Mouse (Mus musculus) bone marrow, adult 2 months (tissue): ENCODE data around the gene Slc52a3. TPM values are rescaled to one million over a fixed set of nuclear protein-coding genes. Genes with fewer than 3 reads are reported as not detected.
"Not testable (repeated sequence)": the region's sequence is repeated elsewhere in the genome, so short reads cannot be mapped to it uniquely, and the experiment has no call there.

Experiments
- H3K27ac ChIP-seq: fragments of 200-500 bp; 2 replicates; pipeline ENCODE4 v1.5.1; 2012; ENCODE audit warnings: low read depth, mild to moderate bottlenecking, control low read depth, inconsistent platforms, low read length; ENCODE audit not compliant: control insufficient read depth, poor library complexity, insufficient read depth
- H3K4me1 ChIP-seq: fragments of 200-500 bp; 2 replicates; pipeline ENCODE4 v1.6.1; 2011; ENCODE audit warnings: low read length; ENCODE audit not compliant: control insufficient read depth, insufficient read depth
- H3K4me3 ChIP-seq: fragments of 200-500 bp; replicated peaks from 2 replicates; pipeline ENCODE3; 2011; ENCODE audit warnings: mild to moderate bottlenecking, low read depth, low read length, control low read depth; ENCODE audit not compliant: control insufficient read depth
- CTCF ChIP-seq: fragments of 200-500 bp; IDR thresholded peaks from 2 replicates; pipeline ENCODE4 v1.5.1; 2011; ENCODE audit warnings: low read length, control low read depth; ENCODE audit not compliant: control insufficient read depth, insufficient read depth
- POLR2A ChIP-seq: fragments of 200-500 bp; IDR thresholded peaks from 2 replicates; pipeline ENCODE4 v1.6.1; 2011; ENCODE audit warnings: low read depth, mild to moderate bottlenecking, control low read depth, low read length, borderline replicate concordance; ENCODE audit not compliant: control insufficient read depth
- WGBS: fragments of 180-500 bp; shearing (Covaris S2); methylation state at CpG from one replicate; pipeline ENCODE4 v1.1.7; 2018; 5-methylcytosine and 5-hydroxymethylcytosine counted together
- polyA plus RNA-seq: library from polyadenylated mRNA; stranded (reverse); fragments of >200 nt; gene quantifications from 2 replicates; pipeline ENCODE4 v1.2.4, GENCODE M21; 2011; ENCODE audit warnings: low replicate concordance; ENCODE audit not compliant: missing spikeins, insufficient read depth, insufficient read length

The Slc52a3 gene
- polyA plus RNA-seq, 1 experiment: 2.6 TPM

GRCm38 (mm10) chr2:151988978-151989377, 7.3 kb upstream of the Slc52a3 start:
- no peak for TF ChIP-seq POLR2A
- no peak for TF ChIP-seq CTCF
- Histone ChIP-seq H3K4me3 (no peak overlapping the region), H3K27ac (no peak overlapping the region), H3K4me1 (no peaks in the 10 kb centered on the region; the same call in 1 of the 2 replicates)
- WGBS: 61% methylated on average over 2 of the region's 2 CpGs

GRCm38 (mm10) chr2:151990985-151991394, 5.3 kb upstream of the Slc52a3 start:
- no peak for TF ChIP-seq POLR2A
- 69% methylated on average over 1 of the region's 1 CpGs for WGBS
- Histone ChIP-seq H3K4me1 (no peaks in the 10 kb centered on the region; the same call in 1 of the 2 replicates), H3K27ac (no peak overlapping the region), H3K4me3 (no peak overlapping the region)

GRCm38 (mm10) chr2:151991446-151991845, 4.9 kb upstream of the Slc52a3 start:
- WGBS: 70% methylated on average over 5 of the region's 5 CpGs
- Histone ChIP-seq H3K4me3 (no peak overlapping the region), H3K27ac (no peak overlapping the region), H3K4me1 (no peaks in the 10 kb centered on the region; the same call in 1 of the 2 replicates)
- no peak for TF ChIP-seq POLR2A
- no peak for TF ChIP-seq CTCF

DNA sequence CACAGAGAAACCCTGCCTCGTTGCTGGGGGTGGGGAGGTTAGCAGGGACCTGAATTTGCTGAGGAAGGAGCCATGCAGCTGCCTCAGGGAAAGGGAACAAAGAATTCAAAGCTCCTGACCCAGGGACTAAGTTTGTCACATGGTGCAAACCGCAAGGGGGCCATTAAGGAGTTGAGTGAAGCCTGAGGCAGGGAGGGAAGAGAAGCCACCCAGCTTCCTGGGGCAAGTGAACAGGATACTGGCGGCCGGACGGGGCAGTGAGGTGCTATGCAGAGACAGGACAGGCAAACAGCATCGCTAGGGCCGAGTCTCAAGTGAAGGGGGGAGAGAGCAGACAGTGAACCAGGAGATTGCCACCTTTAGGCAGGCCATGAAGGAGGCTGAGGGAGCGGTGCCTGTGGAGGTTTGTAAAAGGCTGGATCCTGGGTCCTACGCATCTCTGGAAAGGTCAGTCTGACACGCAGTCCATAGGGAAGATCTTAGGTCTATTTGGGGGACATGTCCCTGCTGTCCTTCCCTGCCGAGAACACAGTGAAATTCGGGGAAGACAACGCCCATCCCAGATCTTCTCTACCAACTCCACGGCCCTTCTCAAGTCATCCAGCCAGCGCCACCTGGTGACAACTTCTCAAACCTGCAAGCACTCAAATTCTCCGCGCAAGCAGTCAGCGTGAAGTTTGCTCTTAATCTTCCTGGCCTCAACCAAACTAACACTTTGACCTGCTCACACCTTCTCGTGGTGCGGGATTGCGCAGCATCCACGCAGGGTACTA, 1.8 kb upstream of the Slc52a3 start:
- TF ChIP-seq POLR2A (no peak), CTCF (peak; percentile 89)
- H3K4me1 ChIP-seq: no peaks in the 10 kb centered on the region; the same call in 1 of the 2 replicates
- 3% methylated on average over 22 of the region's 22 CpGs for WGBS
- no peak overlapping the region for H3K27ac ChIP-seq
- peak overlapping the region; percentile 22 for H3K4me3 ChIP-seq

DNA sequence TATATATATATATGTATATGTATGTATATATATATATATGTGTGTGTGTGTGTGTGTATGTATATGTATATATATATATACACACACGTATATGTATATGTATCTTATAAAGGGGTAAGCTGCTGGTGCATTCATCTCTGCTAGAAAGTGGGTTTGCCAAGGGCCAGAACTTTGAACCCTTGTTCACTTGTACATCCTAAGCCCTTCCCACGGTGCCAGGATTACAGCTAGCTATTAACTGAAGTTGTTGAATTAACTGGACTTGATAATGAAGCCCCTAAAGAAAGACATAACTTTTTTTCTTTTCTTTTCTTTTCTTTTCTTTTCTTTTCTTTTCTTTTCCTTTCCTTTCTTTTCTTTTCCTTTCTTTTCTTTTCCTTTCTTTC, 872 bp downstream of the Slc52a3 start:
- not testable (repeated sequence) for H3K4me3 ChIP-seq, H3K27ac ChIP-seq, H3K4me1 ChIP-seq
- 65% methylated on average over 2 of the region's 2 CpGs for WGBS

DNA sequence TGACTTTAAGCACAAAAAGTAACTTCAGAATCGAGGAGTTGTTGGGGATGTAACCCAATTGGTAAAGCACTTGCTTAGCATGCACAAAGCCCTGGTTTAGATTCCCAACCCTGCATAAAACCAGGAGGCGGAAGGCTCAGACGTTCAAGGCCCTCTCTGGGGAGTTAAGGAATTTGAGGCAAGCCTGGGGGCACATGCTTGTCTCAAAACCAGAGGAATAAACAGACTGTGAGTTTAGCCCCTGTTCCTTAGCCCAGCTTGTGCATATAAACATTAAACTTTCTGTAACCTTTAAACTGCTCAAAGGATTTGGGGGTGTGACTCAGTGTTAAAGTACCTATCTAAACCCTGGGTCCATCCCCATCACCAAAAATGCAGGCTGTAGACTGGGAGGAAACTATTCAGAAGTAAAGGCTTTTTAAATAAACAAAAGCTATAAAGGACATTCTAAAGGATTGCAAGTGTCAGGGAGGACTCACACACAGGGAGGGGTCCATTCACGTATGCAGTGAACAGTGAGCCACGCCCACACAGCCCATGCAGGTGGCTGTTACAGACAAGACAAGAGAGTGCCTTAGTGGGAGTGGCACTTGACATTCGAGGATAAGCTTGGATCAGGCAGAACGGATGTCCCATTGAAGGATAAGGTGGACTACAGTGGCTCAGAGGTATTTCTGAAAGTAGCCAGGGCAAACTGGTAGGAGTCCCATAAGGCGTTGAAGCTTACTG, 1.6 kb downstream of the Slc52a3 start:
- no peaks in the 10 kb centered on the region; the same call in 1 of the 2 replicates for H3K4me1 ChIP-seq
- no peak overlapping the region for H3K4me3 ChIP-seq
- H3K27ac ChIP-seq: no peak overlapping the region
- WGBS: 69% methylated on average over 8 of the region's 8 CpGs
- no peak for TF ChIP-seq CTCF

DNA sequence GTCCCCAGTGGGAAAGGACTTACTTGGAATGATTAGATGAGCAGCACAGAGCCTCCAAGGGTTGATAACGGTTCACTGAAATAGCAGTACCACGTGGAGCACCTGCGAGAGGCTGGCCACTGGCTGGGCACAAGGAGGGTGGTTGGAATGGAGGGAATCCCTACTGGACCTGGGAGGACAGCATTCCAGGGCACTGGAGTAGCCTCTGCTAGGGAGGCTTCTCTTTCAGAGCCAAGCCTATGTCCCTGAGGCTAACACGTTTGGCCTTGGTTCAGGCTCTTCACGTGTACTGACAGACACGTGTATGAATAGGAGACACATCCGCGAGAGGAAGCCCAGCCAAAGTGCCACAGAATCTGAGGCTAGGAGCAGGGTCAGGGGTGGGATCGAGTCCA, 2.2 kb downstream of the Slc52a3 start:
- no peak overlapping the region for H3K27ac ChIP-seq
- TF ChIP-seq CTCF: no peak
- TF ChIP-seq POLR2A: no peak
- 82% methylated on average over 9 of the region's 9 CpGs for whole genome bisulfite sequencing
- no peak overlapping the region for H3K4me3 ChIP-seq
- H3K4me1 ChIP-seq: no peaks in the 10 kb centered on the region; the same call in 1 of the 2 replicates

GRCm38 (mm10) chr2:151998932-151999331, 2.6 kb downstream of the Slc52a3 start:
- TF ChIP-seq POLR2A (no peak), CTCF (no peak)
- WGBS: 69% methylated on average over 4 of the region's 4 CpGs
- Histone ChIP-seq H3K4me1 (no peaks in the 10 kb centered on the region; the same call in 1 of the 2 replicates), H3K4me3 (no peak overlapping the region), H3K27ac (no peak overlapping the region)
